Mouse (Mus musculus) embryonic fibroblast, embryonic 13.5 days (primary cell): ENCODE data around the gene Gm45261.

Source experiments
- CTCF ChIP-seq: IDR thresholded peaks from 2 replicates; pipeline ENCODE4 v1.5.1; 2011; ENCODE audit warnings: mild to moderate bottlenecking, control low read depth, low read length, moderate library complexity, borderline replicate concordance; ENCODE audit not compliant: insufficient read depth
- POLR2A ChIP-seq: IDR thresholded peaks from 2 replicates; pipeline ENCODE4 v1.6.1; 2011; ENCODE audit warnings: low read depth, mild to moderate bottlenecking, control low read depth, low read length, moderate library complexity

- TF ChIP-seq POLR2A: no peak
- no peak for TF ChIP-seq CTCF
Measured at GRCm38 (mm10) chr1:80453971-80454370, 7.3 kb downstream of the Gm45261 start.
